Mouse (Mus musculus) mature B cell (primary cell): ENCODE results near the gene Agpat2.

Experiments
- in situ Hi-C: fragments of 300-500 bp; cut with MboI; formaldehyde crosslinking; loops from 2 replicates; pipeline ENCODE4 v1.14.3; 2019

The Agpat2 gene

DNA sequence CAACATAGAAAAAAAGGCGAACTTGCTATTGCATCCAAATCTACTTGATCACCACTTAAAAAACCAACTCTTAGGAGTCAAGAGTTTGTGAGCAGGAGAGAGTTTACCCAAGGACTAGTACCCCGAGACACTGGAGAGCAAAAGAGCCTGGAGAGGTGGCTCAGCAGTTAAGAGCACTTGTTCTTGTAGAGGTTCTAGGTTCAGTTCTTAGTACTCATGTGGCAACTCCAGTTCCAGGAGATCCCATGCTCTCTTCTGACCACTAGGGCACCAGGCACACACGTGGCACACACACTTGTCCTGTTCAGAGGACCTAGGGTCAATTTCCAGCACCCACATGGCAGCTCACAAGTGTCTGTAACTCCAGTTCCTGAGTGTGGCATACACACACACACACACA is 21.9 kb upstream of the Agpat2 start:
- in situ Hi-C loops, result no loop called here

GRCm38 (mm10) chr2:26625419-26625818 is 21.2 kb upstream of the Agpat2 start:
- in situ Hi-C loops, result no loop called here

DNA sequence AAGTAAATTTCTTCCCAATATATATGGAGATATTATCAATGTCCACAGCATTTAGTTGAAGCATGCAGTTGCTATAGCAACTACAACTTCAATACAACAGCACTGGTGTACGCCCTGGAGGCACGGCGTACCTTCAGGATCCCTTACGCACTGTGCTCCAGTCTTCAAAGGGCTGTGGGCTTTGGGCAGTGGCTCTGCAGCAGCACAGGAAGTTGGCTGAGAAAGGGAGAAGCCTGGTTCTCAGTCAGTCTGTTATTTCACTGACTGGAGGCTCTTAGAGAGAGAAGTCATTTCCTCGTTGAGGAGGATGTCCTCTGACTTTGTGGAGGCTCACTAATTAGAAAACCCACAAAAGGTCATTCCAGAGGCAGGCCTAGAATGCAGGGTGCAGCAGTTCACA is 18.8 kb upstream of the Agpat2 start:
- in situ Hi-C loops, result no loop called here

DNA sequence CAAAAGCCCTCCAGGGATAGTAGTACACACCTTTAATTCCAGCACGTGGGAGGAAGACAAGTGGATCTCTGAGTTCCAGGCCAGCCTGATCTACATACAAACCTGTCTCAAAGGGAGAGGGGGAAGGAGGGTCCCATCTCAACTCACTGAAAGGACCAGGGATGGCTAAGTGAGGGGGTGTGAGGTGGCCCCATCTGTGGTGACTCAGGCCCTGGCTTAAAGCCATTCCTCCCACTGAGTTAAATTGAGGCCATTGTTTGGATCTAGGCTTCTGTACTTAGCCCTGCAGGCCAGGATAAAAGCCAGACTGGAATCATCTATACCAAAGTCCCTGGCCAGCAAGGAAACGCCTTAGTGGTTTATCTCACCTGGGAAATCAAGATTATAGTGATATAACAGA is 17.0 kb upstream of the Agpat2 start:
- in situ Hi-C loops, result no loop called here

GRCm38 (mm10) chr2:26617928-26618327 is 13.7 kb upstream of the Agpat2 start:
- in situ Hi-C loops, result no loop called here

DNA sequence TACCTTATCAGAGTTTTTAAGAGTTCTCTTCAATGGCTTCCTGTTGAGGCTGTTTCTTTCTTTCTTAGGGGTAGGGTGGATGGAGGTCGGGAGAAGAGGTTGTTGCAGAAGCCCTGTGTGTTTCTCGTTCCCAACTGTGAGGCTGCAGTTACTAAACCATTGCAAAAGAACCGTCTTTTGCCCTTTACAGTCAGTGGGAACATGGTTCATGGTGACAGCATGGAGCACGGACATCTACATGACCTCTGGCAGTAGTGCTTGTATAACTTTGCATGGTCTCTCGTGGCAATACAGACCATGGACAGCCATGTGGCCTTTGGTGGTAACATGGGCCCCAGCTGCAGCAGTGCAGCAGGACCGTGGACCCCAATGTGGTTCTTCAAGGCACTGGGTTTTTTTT is 13.1 kb upstream of the Agpat2 start:
- in situ Hi-C loops, result no loop called here

- in situ Hi-C loops, result no loop called here
These were observed 11.4 kb upstream of the Agpat2 start for GRCm38 (mm10) chr2:26615459-26616124.

DNA sequence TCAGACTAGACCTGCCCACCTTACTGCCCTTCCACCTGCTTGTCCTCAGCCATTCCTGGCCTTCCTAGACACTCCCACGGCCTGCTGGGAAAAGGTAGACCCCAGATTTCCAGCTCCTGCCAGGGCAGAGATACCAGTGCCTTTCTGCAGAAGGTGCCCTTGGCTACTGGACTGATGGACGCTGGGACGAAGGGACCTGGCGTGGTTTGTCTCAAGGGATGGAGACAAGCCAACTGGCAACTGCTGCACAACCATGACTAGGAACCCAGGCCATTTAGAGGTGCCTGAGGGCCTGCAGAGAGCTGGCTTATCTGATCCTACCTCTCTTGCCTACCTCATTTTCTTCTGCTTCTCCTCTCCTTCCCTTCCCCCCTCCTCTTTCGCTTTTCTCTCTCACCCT is 10.7 kb upstream of the Agpat2 start:
- in situ Hi-C loops, result no loop called here

GRCm38 (mm10) chr2:26611896-26612295 is 7.7 kb upstream of the Agpat2 start:
- in situ Hi-C loops, result no loop called here

GRCm38 (mm10) chr2:26611054-26611453 is 6.8 kb upstream of the Agpat2 start:
- in situ Hi-C loops, result no loop called here

DNA sequence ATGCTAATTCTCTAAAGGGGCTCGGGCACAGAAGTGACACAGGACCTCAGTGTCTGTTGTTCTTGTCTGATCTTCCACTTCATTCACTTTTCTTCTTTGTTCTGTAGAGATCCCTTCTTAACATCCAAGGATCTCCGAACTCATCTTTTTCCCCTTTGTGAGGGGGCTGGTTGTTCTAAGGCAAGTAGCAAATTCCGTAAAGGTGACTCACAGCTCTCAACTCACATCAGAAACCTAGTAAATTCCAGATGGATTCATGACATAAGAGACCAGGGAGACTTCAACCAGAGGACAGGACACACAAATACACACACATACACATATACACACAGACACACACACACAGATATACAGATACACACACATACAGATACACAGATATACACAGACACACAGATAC is 6.3 kb upstream of the Agpat2 start:
- in situ Hi-C loops, result no loop called here

DNA sequence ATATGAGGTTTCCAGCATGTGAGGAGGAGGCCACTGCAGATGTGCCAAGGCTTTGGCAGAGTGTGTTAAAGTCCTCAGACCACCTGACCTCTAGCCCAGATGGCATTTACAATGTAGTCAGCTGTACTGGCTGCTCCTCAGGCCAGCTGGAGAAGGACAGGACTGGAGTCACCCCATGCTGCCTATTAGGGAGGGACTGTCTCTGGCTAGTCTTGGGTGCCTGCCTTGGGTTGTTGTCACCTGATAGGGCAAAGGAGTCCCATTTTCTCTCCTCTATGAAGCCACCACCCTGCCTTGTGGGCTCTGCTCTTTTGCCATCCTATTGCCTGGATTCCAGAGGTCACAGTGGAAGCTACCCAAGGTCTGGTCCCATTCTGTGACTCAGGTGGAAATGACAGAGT is 5.0 kb upstream of the Agpat2 start:
- in situ Hi-C loops, result no loop called here

GRCm38 (mm10) chr2:26608781-26609180 is 4.6 kb upstream of the Agpat2 start:
- in situ Hi-C loops, result no loop called here

DNA sequence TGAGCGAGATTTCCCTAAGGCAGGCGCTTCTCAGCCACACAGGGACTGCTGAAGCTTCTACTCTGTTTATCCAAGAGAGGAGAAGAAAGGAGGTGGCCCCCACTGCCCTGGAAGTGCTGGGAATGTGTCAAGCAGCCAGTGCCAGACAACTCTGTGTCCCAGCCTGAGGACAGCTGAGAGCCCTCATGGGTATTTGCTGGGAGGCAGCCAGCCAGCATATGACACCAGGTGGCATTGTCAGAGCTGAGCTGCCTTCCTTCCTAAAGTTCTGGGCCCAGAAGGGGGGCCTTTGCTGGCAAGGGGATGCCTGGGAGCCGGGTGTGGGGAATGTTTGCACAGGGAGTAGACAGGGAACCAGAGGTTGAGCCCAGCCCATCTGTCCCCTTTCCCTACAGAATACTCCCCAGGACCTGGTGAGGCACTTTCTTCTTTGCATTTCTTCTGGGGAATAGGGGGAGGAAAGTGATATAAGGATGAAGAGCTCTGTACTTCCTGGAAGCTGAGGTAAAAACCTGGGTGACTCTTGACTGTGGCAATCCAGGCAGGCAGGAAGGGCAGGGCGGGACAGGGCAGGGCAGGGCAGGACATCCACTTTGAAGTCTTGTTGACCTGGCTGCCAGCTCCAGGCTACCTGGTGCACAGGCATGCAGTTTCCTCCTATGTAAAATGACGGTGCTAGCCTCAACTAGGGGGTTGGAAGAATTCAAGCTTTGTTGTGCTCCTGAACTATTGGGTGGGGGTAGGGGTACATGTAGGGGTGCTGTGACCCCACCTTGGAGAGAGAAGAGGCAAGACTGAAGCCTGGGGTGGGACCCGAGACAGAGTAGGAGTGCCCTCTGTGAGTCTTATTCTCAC is 3.1 kb upstream of the Agpat2 start:
- in situ Hi-C loops, result no loop called here

DNA sequence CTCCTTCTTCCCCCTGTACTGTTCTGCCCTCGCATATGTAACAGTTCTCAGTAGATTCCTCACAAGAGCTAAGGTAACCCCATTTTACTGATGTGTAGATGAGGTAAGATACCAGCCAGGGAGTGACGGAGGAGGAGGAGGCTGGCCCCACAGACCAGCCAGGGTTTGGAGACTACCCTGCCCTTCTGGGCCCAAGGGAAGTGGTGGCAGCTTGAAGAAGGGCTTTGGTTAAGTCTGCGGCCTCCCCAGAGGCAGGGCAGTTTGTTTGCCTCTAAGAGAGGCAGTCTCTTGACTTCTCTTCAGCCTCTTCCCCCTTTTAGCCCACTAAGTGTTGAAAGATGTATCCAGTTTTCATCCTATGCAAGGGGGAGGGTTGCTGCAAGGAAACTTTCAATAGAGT is 2.4 kb upstream of the Agpat2 start:
- in situ Hi-C loops, result no loop called here

DNA sequence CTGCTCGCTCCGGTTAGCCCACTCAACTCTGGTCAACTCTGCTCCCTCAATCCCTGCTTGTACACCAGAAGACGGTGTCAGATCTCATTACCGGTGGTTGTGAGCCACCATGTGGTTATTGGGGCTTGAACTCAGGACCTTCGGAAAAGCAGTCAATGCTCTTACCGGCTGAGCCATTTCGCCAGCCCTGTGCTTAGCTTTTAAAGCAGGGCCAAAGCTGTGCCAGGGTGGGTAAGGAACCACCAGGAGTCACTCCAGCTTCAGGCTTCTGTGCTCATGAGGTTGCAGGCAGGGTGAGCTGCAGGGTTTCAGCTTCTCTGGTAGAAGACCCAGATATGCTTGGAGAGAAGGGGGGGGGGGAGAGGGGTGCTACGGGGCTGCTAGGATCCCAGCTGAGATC is 1.1 kb upstream of the Agpat2 start:
- in situ Hi-C loops, result no loop called here

- in situ Hi-C loops, result no loop called here
These were observed 1.1 kb downstream of the Agpat2 start for GRCm38 (mm10) chr2:26603159-26603558.

- in situ Hi-C loops, result no loop called here
These were observed 1.6 kb downstream of the Agpat2 start for GRCm38 (mm10) chr2:26602631-26603030.

- in situ Hi-C loops, result no loop called here
These were observed 2.6 kb downstream of the Agpat2 start for GRCm38 (mm10) chr2:26601595-26601994.

- in situ Hi-C loops, result no loop called here
These were observed 3.6 kb downstream of the Agpat2 start for GRCm38 (mm10) chr2:26600664-26601063.

- in situ Hi-C loops, result no loop called here
These were observed 4.3 kb downstream of the Agpat2 start for GRCm38 (mm10) chr2:26599965-26600364.

- in situ Hi-C loops, result no loop called here
These were observed 5.8 kb downstream of the Agpat2 start for GRCm38 (mm10) chr2:26598462-26598861.

DNA sequence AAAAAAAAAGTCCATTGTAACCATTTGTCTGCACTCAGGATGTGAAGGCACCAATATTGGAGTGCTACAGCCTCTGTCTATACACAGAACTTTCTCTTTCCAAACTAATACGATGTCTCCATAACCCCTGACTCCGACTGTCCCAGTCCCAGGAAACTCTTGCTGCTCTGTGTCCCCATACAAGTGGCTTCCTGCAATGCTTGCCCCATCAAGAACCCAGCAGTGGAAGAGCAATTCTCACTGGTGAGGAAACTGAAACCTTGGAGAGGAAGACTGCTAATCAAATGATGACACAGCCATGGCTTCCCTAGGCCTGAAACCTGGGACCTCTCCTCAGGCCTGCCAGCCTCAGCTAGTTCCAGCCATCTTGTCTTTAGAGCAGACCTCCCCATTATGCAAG is 6.4 kb downstream of the Agpat2 start:
- in situ Hi-C loops, result no loop called here

DNA sequence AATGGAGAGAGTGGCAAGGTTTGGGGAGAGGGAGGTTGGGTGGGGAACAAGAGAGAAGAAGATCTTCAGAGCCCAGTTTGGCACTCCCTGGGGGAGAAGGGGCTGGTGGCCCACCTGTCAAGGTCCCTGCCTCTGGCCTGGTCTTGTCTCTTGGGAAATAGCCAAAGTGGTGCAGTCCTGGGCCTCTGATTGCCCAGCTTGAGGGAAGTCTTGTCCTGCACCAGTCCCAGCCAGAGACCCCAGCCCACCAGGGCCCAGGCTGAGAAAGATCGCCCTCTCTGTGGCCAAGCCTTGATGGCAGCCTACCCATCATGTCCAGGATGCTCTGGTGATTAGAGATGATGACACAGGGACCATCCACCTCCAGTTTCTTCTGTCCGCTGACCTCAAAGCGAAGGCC is 7.3 kb downstream of the Agpat2 start:
- in situ Hi-C loops, result no loop called here
